Comparison of ENCODE assay signal across 19 mouse cellular contexts in the genomic region with DNA sequence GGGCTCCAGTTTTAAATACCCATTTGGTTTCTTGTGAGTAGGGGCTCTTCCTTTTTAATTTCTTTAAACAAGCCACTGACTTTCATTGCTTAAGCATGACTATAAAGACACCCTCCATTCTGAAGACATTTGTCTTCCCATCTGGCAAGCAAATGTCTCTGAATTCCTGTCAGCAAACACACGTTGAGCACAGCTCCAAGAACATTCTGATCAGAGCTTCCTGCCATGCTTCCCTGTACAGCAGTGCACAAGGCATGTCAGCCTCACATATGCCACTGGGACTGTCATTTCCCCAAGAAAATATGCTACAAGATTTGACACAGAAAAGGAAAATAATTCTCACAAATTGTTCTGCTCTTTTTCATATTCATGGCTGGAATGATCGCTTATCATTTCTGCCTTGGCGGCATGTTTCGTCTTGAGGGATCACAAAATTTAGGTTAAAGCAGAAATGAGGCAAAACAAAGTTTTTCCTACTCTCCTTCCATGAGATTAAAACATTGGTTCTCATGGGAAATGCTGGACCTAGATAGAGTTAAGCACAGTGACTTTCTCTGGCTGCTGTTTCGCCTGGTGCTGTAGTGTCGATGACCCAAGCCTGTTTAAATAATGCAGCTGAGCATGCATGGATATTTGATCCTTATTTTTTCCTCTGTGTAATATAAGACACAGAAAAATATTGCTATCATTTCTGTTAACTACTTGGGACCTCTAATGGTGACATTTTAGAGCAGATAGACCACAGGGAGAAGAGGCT.
DNase-seq lines count a peak whose midpoint lies in the region; TF ChIP-seq lines count a peak whose summit lies in the region.
"Had no signal": no experiment of that assay in that cellular context is flagged by ENCODE, and none has a peak within 500 bp of the region (broad histone marks: within the 10 kb centered on the region; RNA-seq: fewer than 3 reads in every experiment).

No protein-coding gene starts in this region.

- H3K27ac ChIP-seq in layer of hippocampus, adult 2 months: no peak overlapping the region
- H3K27ac ChIP-seq: hindbrain, postnatal 0 days; limb, embryonic 13.5 days; liver, embryonic 15.5 days had no signal

- peak; percentile 5 to 23 for DNase-seq in heart, adult 18-20 months
- no peak for DNase-seq in heart, postnatal 4 days
- DNase-seq in right cerebral cortex, postnatal 10 days (ENCODE audit: low spot score in 2 of 2): peak; percentile 24 to 38
- DNase-seq in right cerebral cortex, postnatal 4 days: no peak
- peak; percentile 58 to 77 for DNase-seq in layer of hippocampus, adult 2 months (ENCODE audit: low spot score in 2 of 2)
- peak; percentile 16 for DNase-seq in telencephalon, adult 2 months (ENCODE audit: low read depth, low spot score)
- no peak for DNase-seq in thymus, postnatal 36 days
- DNase-seq in spleen, postnatal 36 days (ENCODE audit: low spot score in 2 of 2): no peak
- DNase-seq: adrenal gland, postnatal 25 days; cerebellum, postnatal 25 days; gastrocnemius, postnatal 36 days; kidney, adult 11 months; kidney, postnatal 10 days; lung, postnatal 14 days; right cerebral cortex, postnatal 25 days had no signal

- no peak for TF ChIP-seq CTCF in layer of hippocampus, adult 2 months (conservative IDR thresholded peaks at IDR 0.05)

- H3K4me3 ChIP-seq in layer of hippocampus, adult 2 months: no peak overlapping the region
- H3K4me3 ChIP-seq: erythroblast, embryonic 14.5 days; limb, embryonic 13.5 days; liver, embryonic 15.5 days had no signal

Comparison
In these comparisons a context has a peak if more than half of its experiments do, and no peak if none do; other contexts are left out.
1. DNase-seq: peak in heart, adult 18-20 months (2 of 2), right cerebral cortex, postnatal 10 days (2 of 2), layer of hippocampus, adult 2 months (2 of 2) and telencephalon, adult 2 months (single experiment); none in heart, postnatal 4 days (single experiment), right cerebral cortex, postnatal 4 days (single experiment), thymus, postnatal 36 days (0 of 2) and spleen, postnatal 36 days (0 of 2).